Mouse (Mus musculus): ENCODE results near the gene Tshz2. TPM values are rescaled to one million over a fixed set of nuclear protein-coding genes. Genes with fewer than 3 reads are reported as not detected.

Tshz2 gene
- polyA plus RNA-seq, 1 experiment = 19.5 TPM

- no peak overlapping the region for H3K4me3 ChIP-seq (ENCODE audit: insufficient read depth, low read depth, low read length)
- H3K4me1 ChIP-seq (ENCODE audit: control insufficient read depth, insufficient read depth, insufficient read length, low read length) = peaks cover 3% of the 10 kb centered on the region; the same call in 1 of the 2 replicates
- no peak overlapping the region for H3K27ac ChIP-seq (replicated peaks; ENCODE audit: low read depth, low read length)
Measured at GRCm38 (mm10) chr2:169910606-169911005, 277.8 kb downstream of the Tshz2 start.

- H3K4me3 ChIP-seq (ENCODE audit: insufficient read depth, low read depth, low read length) = no peak overlapping the region
- H3K27ac ChIP-seq (replicated peaks; ENCODE audit: low read depth, low read length) = no peak overlapping the region
- no peaks in the 10 kb centered on the region for H3K4me1 ChIP-seq (ENCODE audit: control insufficient read depth, insufficient read depth, insufficient read length, low read length)
Measured at GRCm38 (mm10) chr2:169912826-169913225, 280.0 kb downstream of the Tshz2 start.

GRCm38 (mm10) chr2:169914903-169915302 lies 282.1 kb downstream of the Tshz2 start:
- Histone ChIP-seq H3K4me1 (ENCODE audit: control insufficient read depth, insufficient read depth, insufficient read length, low read length) (peaks cover 6% of the 10 kb centered on the region; the same call in 1 of the 2 replicates), H3K4me3 (ENCODE audit: insufficient read depth, low read depth, low read length) (no peak overlapping the region), H3K27ac (replicated peaks; ENCODE audit: low read depth, low read length) (no peak overlapping the region)

- no peak overlapping the region for H3K4me3 ChIP-seq (ENCODE audit: insufficient read depth, low read depth, low read length)
- no peak overlapping the region for H3K27ac ChIP-seq (replicated peaks; ENCODE audit: low read depth, low read length)
- peaks cover 8% of the 10 kb centered on the region; the same call in 1 of the 2 replicates for H3K4me1 ChIP-seq (ENCODE audit: control insufficient read depth, insufficient read depth, insufficient read length, low read length)
Measured at GRCm38 (mm10) chr2:169915326-169915725, 282.5 kb downstream of the Tshz2 start.

- Histone ChIP-seq H3K27ac (replicated peaks; ENCODE audit: low read depth, low read length) (peak overlapping the region; percentile 36; the same call in 1 of the 2 replicates), H3K4me3 (ENCODE audit: insufficient read depth, low read depth, low read length) (no peak overlapping the region)
Measured at GRCm38 (mm10) chr2:169919111-169919695, 286.4 kb downstream of the Tshz2 start.

GRCm38 (mm10) chr2:169924177-169924810 lies 291.5 kb downstream of the Tshz2 start:
- no peak overlapping the region for H3K4me3 ChIP-seq (ENCODE audit: insufficient read depth, low read depth, low read length)
- H3K4me1 ChIP-seq (ENCODE audit: control insufficient read depth, insufficient read depth, insufficient read length, low read length) = peaks cover 17% of the 10 kb centered on the region
- no peak overlapping the region for H3K27ac ChIP-seq (replicated peaks; ENCODE audit: low read depth, low read length)

More at GRCm38 (mm10) chr2:169919111-169919695, 286.4 kb downstream of the Tshz2 start:
- peaks cover 10% of the 10 kb centered on the region; the same call in 1 of the 2 replicates for H3K4me1 ChIP-seq (ENCODE audit: control insufficient read depth, insufficient read depth, insufficient read length, low read length)

- Histone ChIP-seq H3K27ac (replicated peaks; ENCODE audit: low read depth, low read length) (no peak overlapping the region), H3K4me1 (ENCODE audit: control insufficient read depth, insufficient read depth, insufficient read length, low read length) (peaks cover 15% of the 10 kb centered on the region)
Measured at GRCm38 (mm10) chr2:169925466-169925865, 292.7 kb downstream of the Tshz2 start.

GRCm38 (mm10) chr2:169926016-169926415 lies 293.2 kb downstream of the Tshz2 start:
- H3K27ac ChIP-seq (replicated peaks; ENCODE audit: low read depth, low read length) = peak overlapping the region; percentile 42; the same call in 1 of the 2 replicates
- H3K4me3 ChIP-seq (ENCODE audit: insufficient read depth, low read depth, low read length) = no peak overlapping the region
- H3K4me1 ChIP-seq (ENCODE audit: control insufficient read depth, insufficient read depth, insufficient read length, low read length) = peaks cover 13% of the 10 kb centered on the region

More at GRCm38 (mm10) chr2:169925466-169925865, 292.7 kb downstream of the Tshz2 start:
- no peak overlapping the region for H3K4me3 ChIP-seq (ENCODE audit: insufficient read depth, low read depth, low read length)

- peaks cover 13% of the 10 kb centered on the region for H3K4me1 ChIP-seq (ENCODE audit: control insufficient read depth, insufficient read depth, insufficient read length, low read length)
- H3K4me3 ChIP-seq (ENCODE audit: insufficient read depth, low read depth, low read length) = no peak overlapping the region
- no peak overlapping the region for H3K27ac ChIP-seq (replicated peaks; ENCODE audit: low read depth, low read length)
Measured at GRCm38 (mm10) chr2:169927401-169927800, 294.6 kb downstream of the Tshz2 start.

- Histone ChIP-seq H3K4me1 (ENCODE audit: control insufficient read depth, insufficient read depth, insufficient read length, low read length) (peaks cover 13% of the 10 kb centered on the region), H3K27ac (replicated peaks; ENCODE audit: low read depth, low read length) (no peak overlapping the region), H3K4me3 (ENCODE audit: insufficient read depth, low read depth, low read length) (no peak overlapping the region)
Measured at GRCm38 (mm10) chr2:169928447-169929120, 295.8 kb downstream of the Tshz2 start.

- Histone ChIP-seq H3K27ac (replicated peaks; ENCODE audit: low read depth, low read length) (no peak overlapping the region), H3K4me3 (ENCODE audit: insufficient read depth, low read depth, low read length) (peak overlapping the region; percentile 49), H3K4me1 (ENCODE audit: control insufficient read depth, insufficient read depth, insufficient read length, low read length) (peaks cover 13% of the 10 kb centered on the region)
Measured at GRCm38 (mm10) chr2:169929540-169930497, 297.0 kb downstream of the Tshz2 start.

- Histone ChIP-seq H3K4me1 (ENCODE audit: control insufficient read depth, insufficient read depth, insufficient read length, low read length) (no peaks in the 10 kb centered on the region), H3K27ac (replicated peaks; ENCODE audit: low read depth, low read length) (no peak overlapping the region), H3K4me3 (ENCODE audit: insufficient read depth, low read depth, low read length) (no peak overlapping the region)
Measured at GRCm38 (mm10) chr2:169935642-169936041, 302.8 kb downstream of the Tshz2 start.

GRCm38 (mm10) chr2:169940297-169941142 lies 307.7 kb downstream of the Tshz2 start:
- H3K4me3 ChIP-seq (ENCODE audit: insufficient read depth, low read depth, low read length) = no peak overlapping the region
- no peaks in the 10 kb centered on the region for H3K4me1 ChIP-seq (ENCODE audit: control insufficient read depth, insufficient read depth, insufficient read length, low read length)
- no peak overlapping the region for H3K27ac ChIP-seq (replicated peaks; ENCODE audit: low read depth, low read length)

GRCm38 (mm10) chr2:169943727-169944126 lies 310.9 kb downstream of the Tshz2 start:
- no peak overlapping the region for H3K4me3 ChIP-seq (ENCODE audit: insufficient read depth, low read depth, low read length)
- H3K4me1 ChIP-seq (ENCODE audit: control insufficient read depth, insufficient read depth, insufficient read length, low read length) = no peaks in the 10 kb centered on the region; the same call in 1 of the 2 replicates
- H3K27ac ChIP-seq (replicated peaks; ENCODE audit: low read depth, low read length) = no peak overlapping the region

Measured in brown adipose tissue, adult 24 weeks (tissue).